Mouse (Mus musculus): ENCODE data around the gene Gemin6. TPM values are rescaled to one million over a fixed set of nuclear protein-coding genes. Genes with fewer than 3 reads are reported as not detected.
"Not testable (repeated sequence)": the region's sequence is repeated elsewhere in the genome, so short reads cannot be mapped to it uniquely, and the experiment has no call there.

Gene Gemin6
- polyA plus RNA-seq, 1 experiment from 2014 or later, result 46.7 TPM

GRCm38 (mm10) chr17:80254421-80254820 lies 30.2 kb downstream of the Gemin6 start:
- Histone ChIP-seq H3K9ac (no peak overlapping the region), H3K4me3 (ENCODE audit: low read depth, low read length) (no peak overlapping the region), H3K36me3 (ENCODE audit: insufficient read depth) (peaks cover 87% of the 10 kb centered on the region), H3K27me3 (ENCODE audit: insufficient read depth, low read length) (no peaks in the 10 kb centered on the region), H3K27ac (ENCODE audit: low read depth) (no peak overlapping the region), H3K9me3 (ENCODE audit: low read depth, low read length) (no peaks in the 10 kb centered on the region), H3K4me2 (no peak overlapping the region), H3K4me1 (ENCODE audit: insufficient read depth) (no peaks in the 10 kb centered on the region)
- 91% methylated on average over 5 of the region's 5 CpGs for WGBS
- DNase-seq (no peak), ATAC-seq (ENCODE audit: insufficient read depth) (no peak)
- TF ChIP-seq CTCF (IDR thresholded peaks at IDR 0.05; ENCODE audit: low read depth), result no peak

- Histone ChIP-seq H3K9ac (no peak overlapping the region), H3K9me3 (ENCODE audit: low read depth, low read length) (no peaks in the 10 kb centered on the region), H3K4me3 (ENCODE audit: low read depth, low read length) (no peak overlapping the region), H3K27ac (ENCODE audit: low read depth) (peak overlapping the region; percentile 34; the same call in 1 of the 2 replicates), H3K27me3 (ENCODE audit: insufficient read depth, low read length) (no peaks in the 10 kb centered on the region), H3K4me1 (ENCODE audit: insufficient read depth) (no peaks in the 10 kb centered on the region), H3K4me2 (no peak overlapping the region), H3K36me3 (ENCODE audit: insufficient read depth) (peaks cover 87% of the 10 kb centered on the region)
- peak; percentile 70 for DNase-seq
- WGBS, result 24% methylated on average over 13 of the region's 13 CpGs
- no peak for TF ChIP-seq CTCF (IDR thresholded peaks at IDR 0.05; ENCODE audit: low read depth)
- ATAC-seq (ENCODE audit: insufficient read depth), result peak; percentile 77
Measured at GRCm38 (mm10) chr17:80255208-80255607, 31.0 kb downstream of the Gemin6 start.

GRCm38 (mm10) chr17:80267065-80267464 lies 42.8 kb downstream of the Gemin6 start:
- no peak overlapping the region for H3K9ac ChIP-seq
- 93% methylated on average over 4 of the region's 4 CpGs for WGBS
- ATAC-seq (ENCODE audit: insufficient read depth) (no peak), DNase-seq (no peak)
- peaks cover 82% of the 10 kb centered on the region for H3K36me3 ChIP-seq (ENCODE audit: insufficient read depth)
- no peaks in the 10 kb centered on the region for H3K9me3 ChIP-seq (ENCODE audit: low read depth, low read length)
- no peaks in the 10 kb centered on the region for H3K4me1 ChIP-seq (ENCODE audit: insufficient read depth)
- no peaks in the 10 kb centered on the region for H3K27me3 ChIP-seq (ENCODE audit: insufficient read depth, low read length)
- H3K4me3 ChIP-seq (ENCODE audit: low read depth, low read length), result no peak overlapping the region
- H3K27ac ChIP-seq (ENCODE audit: low read depth), result no peak overlapping the region
- no peak overlapping the region for H3K4me2 ChIP-seq
- no peak for TF ChIP-seq CTCF (IDR thresholded peaks at IDR 0.05; ENCODE audit: low read depth)

GRCm38 (mm10) chr17:80268151-80268550 lies 43.9 kb downstream of the Gemin6 start:
- Histone ChIP-seq H3K9ac (no peak overlapping the region), H3K27ac (ENCODE audit: low read depth) (no peak overlapping the region), H3K27me3 (ENCODE audit: insufficient read depth, low read length) (no peaks in the 10 kb centered on the region), H3K4me1 (ENCODE audit: insufficient read depth) (no peaks in the 10 kb centered on the region), H3K4me2 (no peak overlapping the region), H3K4me3 (ENCODE audit: low read depth, low read length) (no peak overlapping the region), H3K36me3 (ENCODE audit: insufficient read depth) (peaks cover 84% of the 10 kb centered on the region), H3K9me3 (ENCODE audit: low read depth, low read length) (no peaks in the 10 kb centered on the region)
- 94% methylated on average over 3 of the region's 3 CpGs for WGBS
- no peak for TF ChIP-seq CTCF (IDR thresholded peaks at IDR 0.05; ENCODE audit: low read depth)
- DNase-seq, result no peak
- ATAC-seq (ENCODE audit: insufficient read depth), result no peak

- 93% methylated on average over 7 of the region's 7 CpGs for WGBS
- H3K9ac ChIP-seq; ATAC-seq (ENCODE audit: insufficient read depth); H3K27ac ChIP-seq (ENCODE audit: low read depth); H3K27me3 ChIP-seq (ENCODE audit: insufficient read depth, low read length); H3K4me2 ChIP-seq; DNase-seq; H3K9me3 ChIP-seq (ENCODE audit: low read depth, low read length); H3K4me3 ChIP-seq (ENCODE audit: low read depth, low read length); H3K4me1 ChIP-seq (ENCODE audit: insufficient read depth): not testable (repeated sequence)
- H3K36me3 ChIP-seq (ENCODE audit: insufficient read depth), result peaks cover 81% of the 10 kb centered on the region
Measured at GRCm38 (mm10) chr17:80270622-80271021, 46.4 kb downstream of the Gemin6 start.

Other genes with a start within 250 kb of the Gemin6 start
- gene Hnrnpll, start 162.1 kb upstream of the Gemin6 start, polyA plus RNA-seq (2014; fragmentation: Nextera tagmentation; extraction: Ambion mirVana), result 92.3 and 93.1 TPM in 2 replicates
- gene Galm, start 97.0 kb upstream of the Gemin6 start, polyA plus RNA-seq (2014; fragmentation: Nextera tagmentation; extraction: Ambion mirVana), result 15.8 and 19.2 TPM in 2 replicates
- 732 and 736 TPM in 2 replicates for gene Srsf7, start 17.1 kb upstream of the Gemin6 start, polyA plus RNA-seq (2014; fragmentation: Nextera tagmentation; extraction: Ambion mirVana)
- gene Ttc39d, start 17.0 kb upstream of the Gemin6 start, polyA plus RNA-seq (2014; fragmentation: Nextera tagmentation; extraction: Ambion mirVana), result 0.07 TPM in 1 of 2 replicates, not detected in the other
- gene Morn2, start 65.8 kb downstream of the Gemin6 start, polyA plus RNA-seq (2014; fragmentation: Nextera tagmentation; extraction: Ambion mirVana), result 30.5 and 32.8 TPM in 2 replicates
- gene Dhx57, start 66.0 kb downstream of the Gemin6 start, polyA plus RNA-seq (2014; fragmentation: Nextera tagmentation; extraction: Ambion mirVana), result 15.2 and 15.4 TPM in 2 replicates
- gene Arhgef33, start 83.0 kb downstream of the Gemin6 start, polyA plus RNA-seq (2014; fragmentation: Nextera tagmentation; extraction: Ambion mirVana), result 0.61 and 0.74 TPM in 2 replicates
- gene Gm10190, start 149.1 kb downstream of the Gemin6 start, polyA plus RNA-seq (2014; fragmentation: Nextera tagmentation; extraction: Ambion mirVana), result 2.1 and 2.4 TPM in 2 replicates

All from lung, embryonic 14.5 days (tissue).